Mouse (Mus musculus): ENCODE measurements at regions not wholly inside any gene's neighbourhood (a gene's known extent, or its start where the extent isn't known, plus 50 kb on each side); places are given as distances from the start of the nearest gene placed in this dataset.

GRCm38 (mm10) chr8:53868567-53868966, 208.8 kb upstream of the Vegfc start:
- no peaks in the 10 kb centered on the region for H3K4me1 ChIP-seq (ENCODE audit: control insufficient read depth, insufficient read depth, low read length)
- H3K4me3 ChIP-seq (replicated peaks; ENCODE audit: control insufficient read depth, low read depth, low read length) = no peak overlapping the region
- 54% methylated on average over 1 of the region's 1 CpGs for WGBS
- TF ChIP-seq CTCF (IDR thresholded peaks at IDR 0.05; ENCODE audit: control insufficient read depth, insufficient read depth, low read length) = no peak
- TF ChIP-seq POLR2A (IDR thresholded peaks at IDR 0.05; ENCODE audit: borderline replicate concordance, control insufficient read depth, low read depth, low read length) = no peak
- H3K27ac ChIP-seq (ENCODE audit: control insufficient read depth, insufficient read depth, low read depth, low read length, poor library complexity) = no peak overlapping the region

GRCm38 (mm10) chr8:53869997-53870596, 207.3 kb upstream of the Vegfc start:
- WGBS = 58% methylated on average over 8 of the region's 8 CpGs
- no peaks in the 10 kb centered on the region for H3K4me1 ChIP-seq (ENCODE audit: control insufficient read depth, insufficient read depth, low read length)
- H3K4me3 ChIP-seq (replicated peaks; ENCODE audit: control insufficient read depth, low read depth, low read length) = no peak overlapping the region
- TF ChIP-seq POLR2A (IDR thresholded peaks at IDR 0.05; ENCODE audit: borderline replicate concordance, control insufficient read depth, low read depth, low read length) = no peak
- peak; percentile 53 for TF ChIP-seq CTCF (IDR thresholded peaks at IDR 0.05; ENCODE audit: control insufficient read depth, insufficient read depth, low read length)
- H3K27ac ChIP-seq (ENCODE audit: control insufficient read depth, insufficient read depth, low read depth, low read length, poor library complexity) = no peak overlapping the region

- Histone ChIP-seq H3K4me3 (replicated peaks; ENCODE audit: control insufficient read depth, low read depth, low read length) (no peak overlapping the region), H3K27ac (ENCODE audit: control insufficient read depth, insufficient read depth, low read depth, low read length, poor library complexity) (no peak overlapping the region), H3K4me1 (ENCODE audit: control insufficient read depth, insufficient read depth, low read length) (no peaks in the 10 kb centered on the region)
- 64% methylated on average over 4 of the region's 4 CpGs for WGBS
- TF ChIP-seq POLR2A (IDR thresholded peaks at IDR 0.05; ENCODE audit: borderline replicate concordance, control insufficient read depth, low read depth, low read length) = no peak
- TF ChIP-seq CTCF (IDR thresholded peaks at IDR 0.05; ENCODE audit: control insufficient read depth, insufficient read depth, low read length) = no peak
Observed at GRCm38 (mm10) chr8:53872033-53872619, 205.3 kb upstream of the Vegfc start.

- H3K4me3 ChIP-seq (replicated peaks; ENCODE audit: control insufficient read depth, low read depth, low read length) = no peak overlapping the region
- H3K27ac ChIP-seq (ENCODE audit: control insufficient read depth, insufficient read depth, low read depth, low read length, poor library complexity) = no peak overlapping the region
- WGBS = 80% methylated on average over 7 of the region's 7 CpGs
- no peak for TF ChIP-seq POLR2A (IDR thresholded peaks at IDR 0.05; ENCODE audit: borderline replicate concordance, control insufficient read depth, low read depth, low read length)
- TF ChIP-seq CTCF (IDR thresholded peaks at IDR 0.05; ENCODE audit: control insufficient read depth, insufficient read depth, low read length) = no peak
- H3K4me1 ChIP-seq (ENCODE audit: control insufficient read depth, insufficient read depth, low read length) = no peaks in the 10 kb centered on the region
Observed at GRCm38 (mm10) chr8:53878846-53879245, 198.6 kb upstream of the Vegfc start.

DNA sequence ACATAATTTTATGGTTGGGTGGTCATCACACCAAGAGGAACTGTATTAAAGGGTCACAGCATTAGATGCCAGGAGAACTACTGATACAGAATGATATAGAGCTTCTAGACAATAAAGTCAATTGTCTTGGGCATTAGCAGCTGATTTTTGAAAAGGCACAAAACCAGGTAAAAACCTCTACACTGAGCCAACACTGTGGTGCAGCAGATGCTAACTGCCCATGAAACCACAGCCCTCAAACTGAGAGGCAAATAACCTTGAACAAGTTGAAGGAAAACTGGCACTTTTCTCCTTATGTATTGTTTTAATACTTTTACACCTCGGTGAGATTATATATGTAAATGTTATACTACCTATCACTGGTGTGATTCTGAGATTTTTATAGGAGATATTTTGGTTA, 195.9 kb upstream of the Vegfc start:
- WGBS = 51% methylated on average over 1 of the region's 1 CpGs
- no peak overlapping the region for H3K27ac ChIP-seq (ENCODE audit: control insufficient read depth, insufficient read depth, low read depth, low read length, poor library complexity)
- no peak overlapping the region for H3K4me3 ChIP-seq (replicated peaks; ENCODE audit: control insufficient read depth, low read depth, low read length)
- no peak for TF ChIP-seq POLR2A (IDR thresholded peaks at IDR 0.05; ENCODE audit: borderline replicate concordance, control insufficient read depth, low read depth, low read length)
- TF ChIP-seq CTCF (IDR thresholded peaks at IDR 0.05; ENCODE audit: control insufficient read depth, insufficient read depth, low read length) = no peak
- H3K4me1 ChIP-seq (ENCODE audit: control insufficient read depth, insufficient read depth, low read length) = no peaks in the 10 kb centered on the region

- no peak overlapping the region for H3K4me3 ChIP-seq (replicated peaks; ENCODE audit: control insufficient read depth, low read depth, low read length)
- WGBS = 71% methylated on average over 4 of the region's 4 CpGs
- no peaks in the 10 kb centered on the region for H3K4me1 ChIP-seq (ENCODE audit: control insufficient read depth, insufficient read depth, low read length)
- TF ChIP-seq CTCF (IDR thresholded peaks at IDR 0.05; ENCODE audit: control insufficient read depth, insufficient read depth, low read length) (no peak), POLR2A (IDR thresholded peaks at IDR 0.05; ENCODE audit: borderline replicate concordance, control insufficient read depth, low read depth, low read length) (no peak)
- H3K27ac ChIP-seq (ENCODE audit: control insufficient read depth, insufficient read depth, low read depth, low read length, poor library complexity) = no peak overlapping the region
Observed at GRCm38 (mm10) chr8:53892205-53892710, 185.1 kb upstream of the Vegfc start.

- no peak for TF ChIP-seq POLR2A (IDR thresholded peaks at IDR 0.05; ENCODE audit: borderline replicate concordance, control insufficient read depth, low read depth, low read length)
- H3K27ac ChIP-seq (ENCODE audit: control insufficient read depth, insufficient read depth, low read depth, low read length, poor library complexity) = no peak overlapping the region
- no peak overlapping the region for H3K4me3 ChIP-seq (replicated peaks; ENCODE audit: control insufficient read depth, low read depth, low read length)
- H3K4me1 ChIP-seq (ENCODE audit: control insufficient read depth, insufficient read depth, low read length) = no peaks in the 10 kb centered on the region
- 47% methylated on average over 3 of the region's 3 CpGs for WGBS
Observed at GRCm38 (mm10) chr8:53892770-53893169, 184.6 kb upstream of the Vegfc start.

DNA sequence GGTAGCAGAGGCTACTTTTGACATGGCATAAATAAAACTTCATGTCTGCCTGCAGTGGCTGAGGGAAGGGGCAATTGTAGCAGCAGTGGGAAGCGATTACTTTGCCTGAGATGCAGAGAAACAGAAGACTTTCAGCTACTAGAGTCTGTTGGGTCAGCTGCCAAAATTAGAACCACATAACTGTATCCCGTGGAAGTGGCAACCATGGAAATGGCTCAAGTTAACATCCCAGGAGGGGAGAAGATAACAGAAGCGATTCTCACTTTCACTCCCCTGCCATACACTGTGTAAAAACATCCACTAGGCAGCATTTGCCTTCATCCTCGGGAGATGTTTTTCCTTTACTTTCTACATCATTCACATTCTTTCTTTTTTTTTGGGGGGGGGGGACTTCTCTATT, 155.1 kb upstream of the Vegfc start:
- WGBS = 69% methylated on average over 4 of the region's 4 CpGs
- H3K4me3 ChIP-seq (replicated peaks; ENCODE audit: control insufficient read depth, low read depth, low read length) = no peak overlapping the region
- no peak for TF ChIP-seq POLR2A (IDR thresholded peaks at IDR 0.05; ENCODE audit: borderline replicate concordance, control insufficient read depth, low read depth, low read length)
- no peak for TF ChIP-seq CTCF (IDR thresholded peaks at IDR 0.05; ENCODE audit: control insufficient read depth, insufficient read depth, low read length)

More for the DNA sequence above, 155.1 kb upstream of the Vegfc start:
- Histone ChIP-seq H3K27ac (ENCODE audit: control insufficient read depth, insufficient read depth, low read depth, low read length, poor library complexity) (no peak overlapping the region), H3K4me1 (ENCODE audit: control insufficient read depth, insufficient read depth, low read length) (no peaks in the 10 kb centered on the region)

Measured in bone marrow, adult 2 months (tissue).